Mouse (Mus musculus) heart, adult 2 months (tissue): ENCODE data around the gene Olfr1494. TPM values are rescaled to one million over a fixed set of nuclear protein-coding genes. Genes with fewer than 3 reads are reported as not detected.

ENCODE experiments used
- DNase-seq, 2 experiments: peaks; one replicate each; pipeline ENCODE4 v3.0.0; 2021
- H3K27ac ChIP-seq: fragments of 200-600 bp; 2 replicates; pipeline ENCODE4 v1.8.1; 2022
- H3K27me3 ChIP-seq: fragments of 200-500 bp; 2 replicates; pipeline ENCODE4 v1.6.1; 2012; ENCODE audit warnings: mild to moderate bottlenecking, low read length, inconsistent platforms, mixed read lengths; ENCODE audit not compliant: control insufficient read depth, insufficient read depth
- H3K36me3 ChIP-seq: fragments of 200-500 bp; 2 replicates; pipeline ENCODE4 v1.6.1; 2012; ENCODE audit warnings: low read length, inconsistent platforms; ENCODE audit not compliant: control insufficient read depth, insufficient read depth
- H3K4me1 ChIP-seq: fragments of 200-500 bp; 2 replicates; pipeline ENCODE4 v1.6.1; 2011; ENCODE audit warnings: low read length; ENCODE audit not compliant: control insufficient read depth, insufficient read depth
- H3K4me3 ChIP-seq: fragments of 200-600 bp; 2 replicates; pipeline ENCODE4 v1.8.1; 2022
- H3K79me2 ChIP-seq: fragments of 200-500 bp; replicated peaks from 2 replicates; pipeline ENCODE4 v1.6.1; 2012; ENCODE audit warnings: mild to moderate bottlenecking, inconsistent platforms, low read length, moderate library complexity, mixed read lengths; ENCODE audit not compliant: control insufficient read depth, insufficient read depth
- H3K9ac ChIP-seq: fragments of 200-500 bp; 2 replicates; pipeline ENCODE4 v1.6.1; 2012; ENCODE audit warnings: low read depth, mild to moderate bottlenecking, control low read depth, inconsistent platforms, low read length, mixed read lengths
- CTCF ChIP-seq: fragments of 200-600 bp; IDR thresholded peaks from 2 replicates; pipeline ENCODE4 v1.8.1; 2022; ENCODE audit warnings: antibody characterized with exemption, mild to moderate bottlenecking, moderate library complexity
- EP300 ChIP-seq: fragments of 200-500 bp; IDR thresholded peaks from 2 replicates; pipeline ENCODE4 v1.6.1; 2011; ENCODE audit warnings: low read depth, low read length, control low read depth; ENCODE audit not compliant: insufficient read depth
- POLR2A ChIP-seq: fragments of 200-500 bp; IDR thresholded peaks from 2 replicates; pipeline ENCODE4 v1.6.1; 2011; ENCODE audit warnings: mild to moderate bottlenecking, low read depth, low read length, control low read depth; ENCODE audit not compliant: insufficient read depth
- WGBS: fragments of 180-500 bp; shearing (Covaris S2); methylation state at CpG from one replicate; pipeline ENCODE4 v1.1.7; 2018; 5-methylcytosine and 5-hydroxymethylcytosine counted together
- intact Hi-C: fragments of 180-260 bp; cut with DNase I; formaldehyde crosslinking; loops from one replicate; pipeline ENCODE4 v1.15.1; 2025
- polyA plus RNA-seq: library from polyadenylated mRNA; depleted of rRNA; stranded (reverse); fragments of >200 nt; gene quantifications from 2 replicates; pipeline ENCODE4 v1.2.3, GENCODE M21; 2012; rRNA removed
- total RNA-seq, 2 experiments: library from RNA; stranded (reverse); gene quantifications; 2 replicates each; pipeline ENCODE4 v1.2.3; 2021

Olfr1494 gene
- total and polyA plus RNA-seq, 3 experiments: not detected

DNA sequence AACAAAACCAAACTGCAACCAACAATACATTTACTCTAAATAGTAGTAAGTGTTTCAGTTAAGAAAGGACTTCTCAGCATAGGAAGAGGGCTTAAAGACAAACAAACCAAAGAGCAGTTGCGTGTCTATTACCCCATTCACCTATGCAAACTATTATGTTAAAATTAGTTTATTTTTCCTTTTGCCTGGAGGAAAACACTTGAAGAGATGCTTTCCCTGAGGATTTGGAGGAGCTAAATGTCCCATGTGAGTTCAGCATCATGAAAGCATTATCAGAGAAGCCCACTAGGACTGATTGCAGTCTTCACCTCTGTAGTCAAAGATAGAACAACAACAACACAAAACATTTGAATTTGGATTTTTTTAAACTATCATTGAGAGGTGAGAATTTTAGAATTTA lies 38.0 kb downstream of the Olfr1494 start, which contains the start of gene Olfr1496:
TSS of gene Olfr1496 (plus strand) at position 301 of the 400 bp plus-strand sequence.
- Histone ChIP-seq H3K27ac (no peak within 1 kb of the TSS), H3K36me3 (no peaks in the 10 kb centered on the region), H3K79me2 (no peaks in the 10 kb centered on the region), H3K4me1 (no peaks in the 10 kb centered on the region), H3K9ac (no peak within 1 kb of the TSS), H3K4me3 (no peak within 1 kb of the TSS), H3K27me3 (no peaks in the 10 kb centered on the region)
- intact Hi-C loops: no loop called here
- 69% methylated on average over 1 of the region's 1 CpGs for WGBS
- TF ChIP-seq CTCF (no peak), POLR2A (no peak), EP300 (no peak)
- no peak for DNase-seq

DNA sequence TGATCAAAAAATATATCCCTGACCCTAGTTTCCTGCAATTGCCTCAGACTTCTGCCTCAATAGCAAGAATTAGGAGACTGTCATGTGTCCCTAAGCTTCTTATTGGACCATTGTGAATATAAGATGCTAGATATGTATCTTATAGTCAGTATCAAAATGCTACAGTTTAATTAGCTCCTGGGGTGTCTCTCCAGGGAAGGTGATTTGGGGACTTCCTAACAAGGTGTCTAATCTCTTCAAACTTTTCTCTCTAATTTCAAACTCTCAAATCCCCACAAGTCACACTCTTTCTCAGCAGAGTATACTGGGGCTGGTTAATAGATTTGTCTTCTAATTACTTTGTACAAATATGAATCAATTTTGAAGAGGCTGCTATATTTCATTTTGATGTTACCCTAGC lies 58.6 kb downstream of the Olfr1494 start, which contains the start of gene Olfr1497:
TSS of gene Olfr1497 (minus strand) at position 101 of the 400 bp plus-strand sequence.
- TF ChIP-seq POLR2A: no peak
- TF ChIP-seq CTCF: no peak
- TF ChIP-seq EP300: no peak
- no peak within 1 kb of the TSS for H3K4me3 ChIP-seq
- no peaks in the 10 kb centered on the region for H3K36me3 ChIP-seq
- H3K27ac ChIP-seq: no peak within 1 kb of the TSS
- no peaks in the 10 kb centered on the region for H3K4me1 ChIP-seq
- no peak for DNase-seq
- intact Hi-C loops: no loop called here
- H3K27me3 ChIP-seq: no peaks in the 10 kb centered on the region
- H3K9ac ChIP-seq: no peak within 1 kb of the TSS
- H3K79me2 ChIP-seq: no peaks in the 10 kb centered on the region

Other genes with a start within 250 kb of the Olfr1494 start
- gene Olfr1477, start 239.2 kb upstream of the Olfr1494 start, total RNA-seq: not detected
- gene Olfr1477, start 239.2 kb upstream of the Olfr1494 start, polyA plus RNA-seq: not detected in 2 replicates
- not detected for gene Olfr1480, start 211.8 kb upstream of the Olfr1494 start, total RNA-seq
- gene Olfr1480, start 211.8 kb upstream of the Olfr1494 start, polyA plus RNA-seq: not detected in 2 replicates
- not detected for gene Olfr1484, start 156.2 kb upstream of the Olfr1494 start, total RNA-seq
- not detected in 2 replicates for gene Olfr1484, start 156.2 kb upstream of the Olfr1494 start, polyA plus RNA-seq
- not detected for gene Olfr1487, start 122.4 kb upstream of the Olfr1494 start, total RNA-seq
- gene Olfr1487, start 122.4 kb upstream of the Olfr1494 start, polyA plus RNA-seq: not detected in 2 replicates
- gene Olfr1489, start 108.1 kb upstream of the Olfr1494 start, total RNA-seq: not detected
- not detected in 2 replicates for gene Olfr1489, start 108.1 kb upstream of the Olfr1494 start, polyA plus RNA-seq
- not detected for gene Olfr1490, start 88.6 kb upstream of the Olfr1494 start, total RNA-seq
- gene Olfr1490, start 88.6 kb upstream of the Olfr1494 start, polyA plus RNA-seq: not detected in 2 replicates
- gene Olfr1491, start 42.5 kb upstream of the Olfr1494 start, total RNA-seq: not detected
- not detected in 2 replicates for gene Olfr1491, start 42.5 kb upstream of the Olfr1494 start, polyA plus RNA-seq
- gene Olfr1493-ps1, start 16.4 kb upstream of the Olfr1494 start, total RNA-seq: not detected
- not detected in 2 replicates for gene Olfr1493-ps1, start 16.4 kb upstream of the Olfr1494 start, polyA plus RNA-seq
- gene Olfr1495, start 24.9 kb downstream of the Olfr1494 start, total RNA-seq: not detected
- gene Olfr1495, start 24.9 kb downstream of the Olfr1494 start, polyA plus RNA-seq: not detected in 2 replicates
- not detected for gene Olfr1496, start 38.1 kb downstream of the Olfr1494 start, total RNA-seq
- not detected in 2 replicates for gene Olfr1496, start 38.1 kb downstream of the Olfr1494 start, polyA plus RNA-seq
- gene Olfr1497, start 58.5 kb downstream of the Olfr1494 start, total RNA-seq: not detected
- gene Olfr1497, start 58.5 kb downstream of the Olfr1494 start, polyA plus RNA-seq: not detected in 2 replicates
- gene Olfr1499, start 79.7 kb downstream of the Olfr1494 start, total RNA-seq: not detected
- gene Olfr1499, start 79.7 kb downstream of the Olfr1494 start, polyA plus RNA-seq: not detected in 2 replicates
- not detected for gene Olfr1500, start 90.8 kb downstream of the Olfr1494 start, total RNA-seq
- not detected in 2 replicates for gene Olfr1500, start 90.8 kb downstream of the Olfr1494 start, polyA plus RNA-seq
- gene Olfr1501, start 111.0 kb downstream of the Olfr1494 start, total RNA-seq: not detected
- not detected in 2 replicates for gene Olfr1501, start 111.0 kb downstream of the Olfr1494 start, polyA plus RNA-seq
- gene Olfr1502, start 122.1 kb downstream of the Olfr1494 start, total RNA-seq: not detected
- gene Olfr1502, start 122.1 kb downstream of the Olfr1494 start, polyA plus RNA-seq: not detected in 2 replicates
- not detected for gene Olfr1504, start 158.2 kb downstream of the Olfr1494 start, total RNA-seq
- not detected in 2 replicates for gene Olfr1504, start 158.2 kb downstream of the Olfr1494 start, polyA plus RNA-seq
- not detected for gene Olfr1505, start 173.8 kb downstream of the Olfr1494 start, total RNA-seq
- gene Olfr1505, start 173.8 kb downstream of the Olfr1494 start, polyA plus RNA-seq: not detected in 2 replicates